Mouse (Mus musculus) liver, embryonic 14.5 days (tissue): ENCODE data around the gene Mllt11.

Experiments
- CTCF ChIP-seq: IDR thresholded peaks from 2 replicates; pipeline ENCODE4 v1.5.1; 2016; ENCODE audit warnings: antibody characterized with exemption, low read depth, control low read depth
- EP300 ChIP-seq: IDR thresholded peaks from 2 replicates; pipeline ENCODE4 v1.6.1; 2016; ENCODE audit warnings: antibody characterized with exemption, low read depth

- TF ChIP-seq CTCF (no peak), EP300 (no peak)
Measured at GRCm38 (mm10) chr3:95179890-95180289, 52.1 kb downstream of the Mllt11 start.
